Mouse (Mus musculus): Measurements from ENCODE around the gene Abcd3. TPM values are rescaled to one million over a fixed set of nuclear protein-coding genes. Genes with fewer than 3 reads are reported as not detected.
"Not testable (repeated sequence)": the region's sequence is repeated elsewhere in the genome, so short reads cannot be mapped to it uniquely, and the experiment has no call there.

Gene Abcd3
- total and polyA plus RNA-seq, 3 experiments, result 14.8 to 61.4 (median 29.9) TPM

- Histone ChIP-seq H3K4me3 (ENCODE audit: control insufficient read depth in 1 of 2, insufficient read depth in 1 of 2, low read depth in 2 of 2, low read length in 2 of 2) (no peak overlapping the region), H3K9ac (ENCODE audit: control insufficient read depth, low read depth, low read length, poor library complexity, severe bottlenecking) (no peak overlapping the region), H3K9me3 (replicated peaks; ENCODE audit: insufficient read depth, low read length) (no peaks in the 10 kb centered on the region), H3K79me2 (ENCODE audit: control insufficient read depth, insufficient read depth, low read length, poor library complexity) (no peaks in the 10 kb centered on the region), H3K27me3 (ENCODE audit: control insufficient read depth in 1 of 2, insufficient read depth in 2 of 2, low read length in 2 of 2) (no peaks in the 10 kb centered on the region), H3K27ac (ENCODE audit: control insufficient read depth, low read depth, low read length) (no peak overlapping the region), H3K4me1 (ENCODE audit: control insufficient read depth in 1 of 2, insufficient read depth in 2 of 2, low read length in 2 of 2) (peaks cover 2 to 4% of the 10 kb centered on the region in 2 experiments; a peak in 3 of 4 replicates), H3K36me3 (ENCODE audit: control insufficient read depth in 1 of 2, insufficient read depth in 2 of 2, low read length in 2 of 2) (peaks cover 0 to 4% of the 10 kb centered on the region in 2 experiments; a peak in 2 of 4 replicates)
- no peak for DNase-seq (ENCODE audit: low read depth, low spot score)
- TF ChIP-seq CHD1 (IDR thresholded peaks at IDR 0.05; ENCODE audit: low read depth, low read length) (no peak), MXI1 (IDR thresholded peaks at IDR 0.05; ENCODE audit: low read depth, low read length) (no peak), GABPA (IDR thresholded peaks at IDR 0.05; ENCODE audit: low read depth, low read length) (no peak), POLR2AphosphoS2 (IDR thresholded peaks at IDR 0.05; ENCODE audit: low read length) (no peak), POLR2A (IDR thresholded peaks at IDR 0.05; ENCODE audit: control insufficient read depth in 1 of 2, insufficient read depth in 1 of 2, low read depth in 1 of 2, low read length in 2 of 2, poor library complexity in 1 of 2) (no peak), BHLHE40 (IDR thresholded peaks at IDR 0.05; ENCODE audit: borderline replicate concordance, low read depth, low read length) (no peak), ELF1 (IDR thresholded peaks at IDR 0.05; ENCODE audit: low read depth, low read length) (no peak), NRF1 (IDR thresholded peaks at IDR 0.05; ENCODE audit: insufficient read depth, low read depth, low read length, poor library complexity, severe bottlenecking) (no peak), UBTF (IDR thresholded peaks at IDR 0.05; ENCODE audit: borderline replicate concordance, insufficient read depth, low read depth, low read length) (no peak), MAZ (IDR thresholded peaks at IDR 0.05; ENCODE audit: low read depth, low read length) (no peak), E2F4 (IDR thresholded peaks at IDR 0.05; ENCODE audit: borderline replicate concordance, low read depth, low read length) (no peak), CTCF (IDR thresholded peaks at IDR 0.05 in 2 of 3, conservative IDR thresholded peaks at IDR 0.05 in 1 of 3; ENCODE audit: control insufficient read depth in 1 of 3, insufficient read depth in 1 of 3, low read depth in 2 of 3, low read length in 3 of 3, poor library complexity in 1 of 3, severe bottlenecking in 1 of 3) (no peak), ZNF384 (IDR thresholded peaks at IDR 0.05; ENCODE audit: low read depth, low read length) (no peak), SIN3A (IDR thresholded peaks at IDR 0.05; ENCODE audit: low read length) (no peak), ETS1 (IDR thresholded peaks at IDR 0.05; ENCODE audit: low read depth, low read length) (no peak)
Measured at GRCm38 (mm10) chr3:121758373-121758772, 56.7 kb downstream of the Abcd3 start.

- H3K4me3 ChIP-seq (ENCODE audit: control insufficient read depth in 1 of 2, insufficient read depth in 1 of 2, low read depth in 2 of 2, low read length in 2 of 2), result 0 out of 4 replicates have a peak overlapping the region, but pooled peaks of 1 of the 2 experiments have one; percentile 16
- H3K79me2 ChIP-seq (ENCODE audit: control insufficient read depth, insufficient read depth, low read length, poor library complexity), result no peaks in the 10 kb centered on the region
- H3K4me1 ChIP-seq (ENCODE audit: control insufficient read depth in 1 of 2, insufficient read depth in 2 of 2, low read length in 2 of 2), result peaks cover 2 to 4% of the 10 kb centered on the region in 2 experiments; a peak in 3 of 4 replicates
- TF ChIP-seq TBP (IDR thresholded peaks at IDR 0.05; ENCODE audit: low read depth, low read length) (peak; percentile 37; the same call in 1 of the 2 replicates), SMC3 (IDR thresholded peaks at IDR 0.05; ENCODE audit: low read depth, low read length) (0 out of 2 replicates have a peak, but pooled peaks have one; percentile 3), CHD2 (IDR thresholded peaks at IDR 0.05; ENCODE audit: low read length) (no peak)
- no peak overlapping the region for H3K27ac ChIP-seq (ENCODE audit: control insufficient read depth, low read depth, low read length)
- no peak overlapping the region for H3K9ac ChIP-seq (ENCODE audit: control insufficient read depth, low read depth, low read length, poor library complexity, severe bottlenecking)
- H3K27me3 ChIP-seq (ENCODE audit: control insufficient read depth in 1 of 2, insufficient read depth in 2 of 2, low read length in 2 of 2), result no peaks in the 10 kb centered on the region
- no peaks in the 10 kb centered on the region for H3K9me3 ChIP-seq (replicated peaks; ENCODE audit: insufficient read depth, low read length)
- peaks cover 0 to 4% of the 10 kb centered on the region in 2 experiments; a peak in 2 of 4 replicates for H3K36me3 ChIP-seq (ENCODE audit: control insufficient read depth in 1 of 2, insufficient read depth in 2 of 2, low read length in 2 of 2)
- peak; percentile 76 for DNase-seq (ENCODE audit: low read depth, low spot score)
Measured at GRCm38 (mm10) chr3:121755152-121755551, 60.0 kb downstream of the Abcd3 start.

GRCm38 (mm10) chr3:121754319-121755090 lies 60.6 kb downstream of the Abcd3 start:
- not testable (repeated sequence) for H3K9me3 ChIP-seq (replicated peaks; ENCODE audit: insufficient read depth, low read length); H3K9ac ChIP-seq (ENCODE audit: control insufficient read depth, low read depth, low read length, poor library complexity, severe bottlenecking); H3K27me3 ChIP-seq (ENCODE audit: control insufficient read depth in 1 of 2, insufficient read depth in 2 of 2, low read length in 2 of 2); H3K27ac ChIP-seq (ENCODE audit: control insufficient read depth, low read depth, low read length); H3K4me1 ChIP-seq (ENCODE audit: control insufficient read depth in 1 of 2, insufficient read depth in 2 of 2, low read length in 2 of 2); H3K36me3 ChIP-seq (ENCODE audit: control insufficient read depth in 1 of 2, insufficient read depth in 2 of 2, low read length in 2 of 2); H3K4me3 ChIP-seq (ENCODE audit: control insufficient read depth in 1 of 2, insufficient read depth in 1 of 2, low read depth in 2 of 2, low read length in 2 of 2); H3K79me2 ChIP-seq (ENCODE audit: control insufficient read depth, insufficient read depth, low read length, poor library complexity)
- peak; percentile 3 for DNase-seq (ENCODE audit: low read depth, low spot score)

- not testable (repeated sequence) for H3K4me3 ChIP-seq (ENCODE audit: control insufficient read depth in 1 of 2, insufficient read depth in 1 of 2, low read depth in 2 of 2, low read length in 2 of 2); H3K4me1 ChIP-seq (ENCODE audit: control insufficient read depth in 1 of 2, insufficient read depth in 2 of 2, low read length in 2 of 2); H3K9me3 ChIP-seq (replicated peaks; ENCODE audit: insufficient read depth, low read length); H3K27ac ChIP-seq (ENCODE audit: control insufficient read depth, low read depth, low read length); H3K9ac ChIP-seq (ENCODE audit: control insufficient read depth, low read depth, low read length, poor library complexity, severe bottlenecking); DNase-seq (ENCODE audit: low read depth, low spot score); H3K79me2 ChIP-seq (ENCODE audit: control insufficient read depth, insufficient read depth, low read length, poor library complexity); H3K27me3 ChIP-seq (ENCODE audit: control insufficient read depth in 1 of 2, insufficient read depth in 2 of 2, low read length in 2 of 2); H3K36me3 ChIP-seq (ENCODE audit: control insufficient read depth in 1 of 2, insufficient read depth in 2 of 2, low read length in 2 of 2)
Measured at GRCm38 (mm10) chr3:121741186-121741848, 73.8 kb downstream of the Abcd3 start.

All from MEL (cell line).